Mouse (Mus musculus) gastrocnemius, postnatal 4 days (tissue): ENCODE results near the gene Il23a. TPM values are rescaled to one million over a fixed set of nuclear protein-coding genes. Genes with fewer than 3 reads are reported as not detected.
"Not testable (repeated sequence)": the region's sequence is repeated elsewhere in the genome, so short reads cannot be mapped to it uniquely, and the experiment has no call there.

ENCODE experiments used
- DNase-seq, 2 experiments: peaks; one replicate each; pipeline ENCODE4 v3.0.0; 2021 to 2022; ENCODE audit warnings: low spot score in 2 of 2, mixed read lengths in 2 of 2
- total RNA-seq, 2 experiments: library from RNA; stranded (reverse); gene quantifications; 2 replicates each; pipeline ENCODE4 v1.2.3; 2021

The Il23a gene
- total RNA-seq, 2 experiments from 2014 or later, result not detected

GRCm38 (mm10) chr10:128269206-128269910 lies 29.2 kb downstream of the Il23a start:
- no peak for DNase-seq

- DNase-seq, result no peak
Measured at GRCm38 (mm10) chr10:128268371-128268770, 30.2 kb downstream of the Il23a start, which contains the start of gene Apof. TSS of gene Apof (plus strand) at chr10:128268671.

DNA sequence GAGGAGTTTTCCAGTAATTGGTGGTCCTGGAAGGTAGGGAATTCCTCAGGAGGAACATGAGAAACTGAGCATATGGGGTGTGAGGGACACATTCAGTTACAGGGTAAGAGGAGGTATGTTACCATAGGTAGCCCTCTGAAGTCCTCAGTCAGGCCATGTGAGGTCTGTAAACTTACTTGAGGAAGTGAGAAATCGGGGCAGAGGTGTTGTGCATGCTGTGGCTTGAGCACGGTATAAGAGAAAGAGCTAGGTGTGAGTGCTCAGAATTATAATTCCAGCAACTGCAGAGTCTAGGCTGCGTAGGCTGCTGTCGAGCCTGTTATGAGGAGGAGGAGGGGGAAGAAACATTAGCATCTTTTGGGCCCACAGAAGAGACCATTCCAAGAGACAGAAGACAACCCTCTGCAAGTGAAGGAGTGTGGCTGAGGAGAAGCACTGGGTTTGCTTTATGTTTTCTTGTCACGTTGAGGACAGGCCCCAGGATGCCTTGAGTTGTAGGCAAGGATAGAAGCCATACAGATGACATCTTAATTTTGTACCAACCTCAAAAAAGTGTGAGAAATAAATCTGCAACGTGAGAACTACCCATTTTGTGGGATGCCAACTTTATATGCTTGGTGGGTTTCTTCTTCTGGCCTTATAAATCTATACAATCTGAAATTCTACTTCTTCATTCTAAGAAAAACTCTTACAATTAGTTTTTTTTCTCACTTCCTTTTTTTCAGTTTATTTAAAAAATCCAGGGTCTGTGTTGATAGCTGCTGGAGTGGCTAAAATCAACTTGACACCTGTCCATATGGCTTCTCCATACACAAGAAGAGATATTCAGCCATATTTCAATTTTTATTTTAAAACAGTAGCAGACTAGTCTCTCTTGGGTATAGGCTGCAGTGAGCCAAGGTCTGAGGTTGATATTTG lies 34.9 kb downstream of the Il23a start:
- no peak for DNase-seq

GRCm38 (mm10) chr10:128262300-128262699 lies 36.3 kb downstream of the Il23a start:
- DNase-seq, result no peak

DNA sequence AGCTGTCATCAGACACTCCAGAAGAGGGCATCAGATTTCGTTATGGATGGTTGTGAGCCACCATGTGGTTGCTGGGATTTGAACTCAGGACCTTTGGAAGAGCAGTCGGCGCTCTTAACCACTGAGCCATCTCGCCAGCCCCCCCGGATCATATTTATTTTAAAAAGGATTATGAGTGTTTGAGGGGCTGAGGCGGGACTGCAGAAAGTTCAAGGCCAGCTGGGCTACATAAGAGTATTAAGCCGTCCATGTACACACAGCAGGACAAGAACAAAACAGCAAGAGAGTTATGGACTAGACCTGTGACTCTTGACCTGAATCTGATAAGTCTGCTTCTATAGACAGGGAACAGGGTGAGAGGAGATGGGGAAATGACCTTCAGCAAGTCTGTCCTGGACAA lies 38.2 kb downstream of the Il23a start:
- DNase-seq, result not testable (repeated sequence)

- DNase-seq, result no peak
Measured at GRCm38 (mm10) chr10:128259946-128260345, 38.6 kb downstream of the Il23a start.

GRCm38 (mm10) chr10:128258953-128259352 lies 39.6 kb downstream of the Il23a start:
- DNase-seq, result no peak

GRCm38 (mm10) chr10:128256328-128256727 lies 42.2 kb downstream of the Il23a start:
- no peak for DNase-seq

DNA sequence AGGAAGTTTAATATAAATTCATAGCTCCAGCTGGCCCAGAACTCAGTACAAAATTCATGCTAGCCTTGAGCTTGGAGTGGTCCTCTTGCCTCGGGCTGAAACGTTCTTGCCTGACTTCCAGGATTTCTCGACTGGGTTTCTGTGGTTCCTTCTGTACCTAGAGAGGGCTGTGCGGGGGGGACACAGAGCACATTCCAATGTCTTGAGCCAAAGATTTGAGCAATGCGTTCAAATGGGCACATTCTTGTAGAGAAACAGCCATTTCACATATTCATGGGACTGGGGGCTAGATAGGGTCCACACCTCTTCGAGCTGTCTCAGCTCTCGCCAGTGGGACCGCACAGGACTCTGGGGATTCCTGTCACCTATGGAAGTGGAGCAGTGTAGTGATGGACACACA lies 42.6 kb downstream of the Il23a start:
- DNase-seq, result no peak

GRCm38 (mm10) chr10:128253677-128254255 lies 44.8 kb downstream of the Il23a start, which contains the start of gene Apon:
TSS of gene Apon (plus strand) at chr10:128254096.
- DNase-seq, result no peak

DNA sequence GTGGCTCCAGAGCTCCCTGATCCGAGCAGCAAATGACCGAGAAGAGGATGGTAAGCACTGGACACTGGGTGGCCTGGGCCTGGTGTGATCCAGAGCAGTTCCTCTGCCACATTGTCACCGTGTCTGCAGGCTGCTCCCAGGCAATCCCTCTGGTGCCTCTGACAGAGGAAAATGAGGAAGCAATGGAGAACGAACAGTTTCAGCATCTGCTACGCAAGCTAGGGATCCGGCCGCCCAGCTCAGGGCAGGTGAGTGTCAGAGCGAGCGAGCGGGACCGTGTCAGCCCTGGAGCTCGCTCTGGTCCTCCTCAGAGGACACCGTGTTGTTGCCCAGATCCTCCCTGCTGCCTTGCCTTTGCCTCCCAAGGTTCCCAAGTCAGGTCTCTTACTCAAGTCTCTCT lies 48.0 kb downstream of the Il23a start:
- DNase-seq, result no peak

DNA sequence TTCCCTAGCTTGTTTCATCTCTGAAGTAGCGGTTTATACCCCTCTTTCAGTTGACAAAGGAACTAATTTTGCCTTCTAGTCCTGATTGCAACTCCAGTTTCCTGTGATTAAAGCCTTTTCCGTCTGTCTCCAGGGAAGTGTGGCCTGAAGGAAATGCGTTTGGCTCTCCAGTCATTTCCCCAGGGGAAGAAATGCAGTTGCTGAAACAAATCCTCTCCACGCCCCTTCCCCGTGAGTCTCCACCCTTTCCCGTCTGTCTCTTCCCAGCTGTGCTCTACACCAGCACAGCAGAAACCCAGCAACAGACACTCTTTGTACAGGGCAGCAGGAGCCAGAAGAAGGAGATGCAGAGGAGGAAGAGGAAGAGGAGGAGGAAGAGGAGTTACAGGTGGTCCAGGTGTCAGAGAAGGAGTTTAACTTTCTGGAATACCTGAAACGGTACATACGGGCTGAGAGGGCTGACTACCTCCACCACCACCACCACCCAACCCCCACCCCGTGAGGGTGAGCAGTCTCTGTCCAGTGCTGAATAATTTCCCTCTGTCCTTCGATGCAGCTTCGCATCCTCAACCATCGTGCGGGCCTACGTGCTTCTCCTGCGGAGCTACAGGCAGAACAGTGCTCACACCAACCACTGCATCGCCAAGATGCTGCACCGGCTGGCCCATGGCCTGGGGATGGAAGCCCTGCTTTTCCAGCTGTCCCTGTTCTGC lies 51.4 kb downstream of the Il23a start:
- DNase-seq, result peak in 1 of 2 experiments; percentile 33

Other genes starting within 250 kb of the Il23a start
- gene Ptges3, start 239.8 kb downstream of the Il23a start, total RNA-seq, result 100 to 1,000 TPM; 108 to 110 TPM
- gene Atp5b, start 215.5 kb downstream of the Il23a start, total RNA-seq, result 1,000 to 10,000 TPM; 3,386 to 3,414 TPM
- 10 to 100 TPM; 24.4 to 24.8 TPM for gene Baz2a, start 207.2 kb downstream of the Il23a start, total RNA-seq
- gene Rbms2, start 118.5 kb downstream of the Il23a start, total RNA-seq, result 10 to 100 TPM; 83.8 to 85.3 TPM
- 1 to 10 TPM; 1.5 to 2.1 TPM for gene Gls2, start 104.3 kb downstream of the Il23a start, total RNA-seq
- gene Spryd4, start 86.9 kb downstream of the Il23a start, total RNA-seq, result 10 to 100 TPM; 33.2 to 34.9 TPM
- not detected for gene Mip, start 72.9 kb downstream of the Il23a start, total RNA-seq
- gene Timeless, start 66.7 kb downstream of the Il23a start, total RNA-seq, result 10 to 100 TPM; 12.7 to 14.7 TPM
- under 1 TPM; 0.32 to 0.70 TPM for gene Apon, start 44.7 kb downstream of the Il23a start, total RNA-seq
- gene Apof, start 30.1 kb downstream of the Il23a start, total RNA-seq, result 1 to 10 TPM in 1 of 2 experiments, not detected in 1; 1.6 TPM
- gene Stat2, start 28.2 kb downstream of the Il23a start, total RNA-seq, result 10 to 100 TPM in 1 of 2 experiments, 1 to 10 TPM in 1; 9.3 to 10.2 TPM
- gene Pan2, start 4.6 kb upstream of the Il23a start, total RNA-seq, result 10 to 100 TPM; 17.2 to 19.5 TPM
- gene Cnpy2, start 23.7 kb upstream of the Il23a start, total RNA-seq, result 100 to 1,000 TPM in 1 of 2 experiments, 10 to 100 TPM in 1; 94.1 to 100 TPM
- gene Cs, start 39.0 kb upstream of the Il23a start, total RNA-seq, result 100 to 1,000 TPM; 403 to 430 TPM
- gene Coq10a, start 70.2 kb upstream of the Il23a start, total RNA-seq, result 100 to 1,000 TPM; 115 to 133 TPM
- gene Ankrd52, start 78.4 kb upstream of the Il23a start, total RNA-seq, result 10 to 100 TPM; 45.3 to 48.3 TPM
- gene Slc39a5, start 102.5 kb upstream of the Il23a start, total RNA-seq, result under 1 TPM in 1 of 2 experiments, not detected in 1; 0.23 TPM
- gene Nabp2, start 112.7 kb upstream of the Il23a start, total RNA-seq, result 10 to 100 TPM; 48.0 to 50.7 TPM
- gene Rnf41, start 112.9 kb upstream of the Il23a start, total RNA-seq, result 10 to 100 TPM; 21.9 to 24.0 TPM
- 10 to 100 TPM; 90.8 to 91.2 TPM for gene Smarcc2, start 160.5 kb upstream of the Il23a start, total RNA-seq
- gene Myl6, start 195.4 kb upstream of the Il23a start, total RNA-seq, result 100 to 1,000 TPM; 485 to 542 TPM
- gene Myl6b, start 199.9 kb upstream of the Il23a start, total RNA-seq, result 100 to 1,000 TPM; 119 to 139 TPM
- gene Esyt1, start 227.1 kb upstream of the Il23a start, total RNA-seq, result 10 to 100 TPM; 49.6 to 50.5 TPM
- gene Zc3h10, start 249.0 kb upstream of the Il23a start, total RNA-seq, result 1 to 10 TPM; 6.7 to 9.9 TPM